Comparison of ENCODE assay signal across 9 mouse cellular contexts in the genomic region with DNA sequence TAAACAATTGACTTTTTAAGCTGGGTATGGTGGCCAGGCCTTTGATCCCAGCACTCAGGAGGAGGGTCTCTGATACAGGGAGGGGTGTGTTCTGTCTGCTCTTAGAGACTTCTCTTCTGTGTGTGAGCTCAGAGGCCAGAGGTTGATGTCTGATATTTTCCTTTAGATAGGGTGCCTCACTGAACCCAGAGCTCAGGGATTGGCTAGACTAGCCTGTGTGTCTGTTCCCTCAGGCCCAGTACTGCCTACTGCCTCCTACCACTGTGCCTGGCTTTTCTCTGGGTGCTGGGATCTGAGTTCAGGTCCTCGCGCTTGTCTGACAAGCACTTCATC. TPM values are rescaled to one million over a fixed set of nuclear protein-coding genes. Genes with fewer than 3 reads are reported as not detected.
DNase-seq lines count a peak whose midpoint lies in the region; ATAC-seq lines count a peak whose summit lies in the region.
"Had no signal": no experiment of that assay in that cellular context is flagged by ENCODE, and none has a peak within 500 bp of the region (broad histone marks: within the 10 kb centered on the region; RNA-seq: fewer than 3 reads in every experiment).

No protein-coding gene starts in this region.

- peak overlapping the region; percentile 92; the same call in 1 of the 2 replicates for H3K27ac ChIP-seq in heart, embryonic 11.5 days (ENCODE audit: low read depth, low read length)
- H3K27ac ChIP-seq in liver, embryonic 13.5 days, result peak overlapping the region; percentile 100

- no peaks in the 10 kb centered on the region for H3K27me3 ChIP-seq in heart, embryonic 11.5 days (ENCODE audit: control insufficient read depth, insufficient read depth, low read length)
- no peaks in the 10 kb centered on the region for H3K27me3 ChIP-seq in liver, embryonic 13.5 days

- no peak overlapping the region for H3K9ac ChIP-seq in heart, embryonic 11.5 days (ENCODE audit: low read depth, low read length)
- peak overlapping the region; percentile 100 for H3K9ac ChIP-seq in liver, embryonic 13.5 days

- peak overlapping the region; percentile 71 for H3K4me2 ChIP-seq in heart, embryonic 11.5 days
- H3K4me2 ChIP-seq in liver, embryonic 13.5 days, result peak overlapping the region; percentile 79

- H3K36me3 ChIP-seq in heart, embryonic 11.5 days (ENCODE audit: control insufficient read depth, insufficient read depth, low read length), result no peaks in the 10 kb centered on the region
- peaks cover 32% of the 10 kb centered on the region for H3K36me3 ChIP-seq in liver, embryonic 13.5 days

- peaks cover 15% of the 10 kb centered on the region for H3K4me1 ChIP-seq in heart, embryonic 11.5 days (ENCODE audit: control insufficient read depth, insufficient read depth, low read length)
- peaks cover 70% of the 10 kb centered on the region for H3K4me1 ChIP-seq in liver, embryonic 13.5 days (replicated peaks)

- 86% methylated on average over 2 of the region's 2 CpGs for WGBS in heart, embryonic 11.5 days (ENCODE audit: insufficient replicate concordance)
- WGBS in liver, embryonic 13.5 days (ENCODE audit: insufficient replicate concordance), result 60% methylated on average over 2 of the region's 2 CpGs

- ATAC-seq in heart, embryonic 11.5 days (replicated peaks; ENCODE audit: insufficient number of reproducible peaks, low FRiP score, low TSS enrichment), result peak; percentile 44
- ATAC-seq in liver, embryonic 13.5 days (ENCODE audit: low read depth), result peak; percentile 73
- ATAC-seq: inflammation-experienced regulatory T-cells, adult 6 months had no signal

- intact Hi-C loops in heart, postnatal 14 days (cut with DNase I), result loop anchor here (2.0 to 5.0 kb wide), 3 partner anchors 25 to 220 kb away; a partner anchor contains a TSS

- no peaks in the 10 kb centered on the region for H3K9me3 ChIP-seq in heart, embryonic 11.5 days (replicated peaks; ENCODE audit: control insufficient read depth, low read length)
- no peaks in the 10 kb centered on the region for H3K9me3 ChIP-seq in liver, embryonic 13.5 days (replicated peaks)

- peak overlapping the region; percentile 86 for H3K4me3 ChIP-seq in heart, embryonic 11.5 days (ENCODE audit: low read depth, low read length)
- peak overlapping the region; percentile 100 for H3K4me3 ChIP-seq in liver, embryonic 13.5 days (replicated peaks)

- DNase-seq in heart, postnatal 14 days, result no peak
- DNase-seq in spleen, adult 12 weeks (ENCODE audit: low spot score), result peak; percentile 33
- no peak for DNase-seq in spleen, adult 18-20 months
- peak; percentile 67 for DNase-seq in liver, embryonic 13.5 days
- no peak for DNase-seq in layer of hippocampus, adult 9-10 months (ENCODE audit: low spot score)
- no peak for DNase-seq in cerebellum, postnatal 14 days
- DNase-seq in embryo, embryonic 10.5 days (ENCODE audit: low spot score), result no peak

RNA-seq across cellular contexts. Expression of a gene that starts 2.4 kb away (rescaled TPM):
- 89.1 and 112 TPM in 2 replicates for polyA plus RNA-seq in heart, embryonic 11.5 days (2014; fragmentation: Nextera tagmentation; extraction: Ambion mirVana)
- 10 to 100 TPM; 57.2 to 61.6 TPM for total RNA-seq in heart, postnatal 14 days (2021)
- polyA plus RNA-seq in liver, embryonic 13.5 days (2015; fragmentation: Nextera tagmentation; extraction: Ambion mirVana), result 455 and 466 TPM in 2 replicates

RNA-seq across cellular contexts. Expression of a gene that starts 26.5 kb away (rescaled TPM):
- 58.7 and 59.9 TPM in 2 replicates for polyA plus RNA-seq in heart, embryonic 11.5 days (2014; fragmentation: Nextera tagmentation; extraction: Ambion mirVana)
- 10 to 100 TPM; 23.9 to 24.1 TPM for total RNA-seq in heart, postnatal 14 days (2021)
- polyA plus RNA-seq in liver, embryonic 13.5 days (2015; fragmentation: Nextera tagmentation; extraction: Ambion mirVana), result 52.7 and 65.0 TPM in 2 replicates

RNA-seq across cellular contexts. Expression of a gene that starts 46.2 kb away (rescaled TPM):
- polyA plus RNA-seq in heart, embryonic 11.5 days (2014; fragmentation: Nextera tagmentation; extraction: Ambion mirVana), result 6.4 and 8.7 TPM in 2 replicates
- 1 to 10 TPM; 8.0 to 9.0 TPM for total RNA-seq in heart, postnatal 14 days (2021)
- 5.0 and 5.5 TPM in 2 replicates for polyA plus RNA-seq in liver, embryonic 13.5 days (2015; fragmentation: Nextera tagmentation; extraction: Ambion mirVana)

Comparison
In these comparisons a context has a peak if more than half of its experiments do, and no peak if none do; other contexts are left out.
1. DNase-seq: peak in spleen, adult 12 weeks (single experiment) and liver, embryonic 13.5 days (single experiment); none in heart, postnatal 14 days (0 of 2), spleen, adult 18-20 months (0 of 2), layer of hippocampus, adult 9-10 months (single experiment), cerebellum, postnatal 14 days (0 of 2) and embryo, embryonic 10.5 days (single experiment).